Mouse (Mus musculus): ENCODE results near the gene Satb1.

GRCm38 (mm10) chr17:51695711-51696110, 137.4 kb downstream of the Satb1 start:
- TF ChIP-seq POLR2A (IDR thresholded peaks at IDR 0.05; ENCODE audit: insufficient read depth, low read depth, low read length), result no peak
- TF ChIP-seq CTCF (IDR thresholded peaks at IDR 0.05; ENCODE audit: insufficient read depth, low read depth, low read length), result no peak

Measured in olfactory bulb, adult 2 months (tissue).